8 mouse cellular contexts compared by ENCODE assay signal in the genomic region with DNA sequence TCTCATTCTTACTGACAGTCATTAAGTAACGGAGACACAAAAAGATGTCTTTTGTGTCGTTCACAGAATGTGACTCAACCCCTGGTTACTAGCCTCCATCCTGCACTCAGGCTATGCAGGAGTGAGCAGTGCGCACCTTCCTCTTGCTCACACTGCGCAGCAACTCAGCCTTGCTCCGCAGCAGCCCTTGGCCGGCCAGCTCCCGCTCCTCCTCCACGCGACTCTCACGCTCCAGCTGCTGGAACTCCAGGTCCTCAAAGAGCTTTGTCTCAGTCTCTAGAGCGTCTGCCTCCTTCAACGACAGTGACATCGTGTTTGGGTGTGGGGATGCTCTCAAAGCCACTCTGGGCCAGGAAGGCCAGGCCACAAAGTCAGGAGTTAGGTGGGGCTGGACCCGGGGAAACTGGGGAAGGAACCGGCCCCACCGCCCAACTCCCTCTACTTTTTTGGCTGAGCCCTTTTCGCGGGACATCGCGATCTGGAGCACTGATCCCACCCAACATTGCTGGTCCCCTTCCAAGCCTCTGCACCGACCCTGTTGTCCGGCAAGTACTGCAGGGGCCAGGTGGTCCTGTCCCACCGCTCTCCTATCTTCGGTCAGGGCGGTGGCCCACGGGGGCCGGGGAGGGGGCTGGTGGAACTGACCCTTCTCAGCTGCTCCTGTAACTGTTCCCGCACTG. TPM values are rescaled to one million over a fixed set of nuclear protein-coding genes. Genes with fewer than 3 reads are reported as not detected.
A peak's percentile ranks its signal among the peaks of the same experiment; 100 is the strongest.
DNase-seq lines count a peak whose midpoint lies in the region; ATAC-seq and TF ChIP-seq lines count a peak whose summit lies in the region.

No protein-coding gene starts in this region.

- peak overlapping the region; percentile 35; the same call in 1 of the 2 replicates for H3K9ac ChIP-seq in hindbrain, postnatal 0 days (replicated peaks; ENCODE audit: low read length)
- H3K9ac ChIP-seq in midbrain, postnatal 0 days (replicated peaks; ENCODE audit: low read length, poor library complexity, severe bottlenecking), result no peak overlapping the region

- no peaks in the 10 kb centered on the region for H3K9me3 ChIP-seq in forebrain, embryonic 10.5 days
- no peaks in the 10 kb centered on the region for H3K9me3 ChIP-seq in hindbrain, postnatal 0 days (ENCODE audit: low read length)
- H3K9me3 ChIP-seq in midbrain, postnatal 0 days (ENCODE audit: low read length), result no peaks in the 10 kb centered on the region

- H3K4me3 ChIP-seq in left cerebral cortex, adult 2 months, result peak overlapping the region; percentile 20; the same call in 1 of the 2 replicates
- peak overlapping the region; percentile 55 for H3K4me3 ChIP-seq in forebrain, embryonic 10.5 days
- H3K4me3 ChIP-seq in hindbrain, postnatal 0 days (ENCODE audit: low read length), result peak overlapping the region; percentile 27
- H3K4me3 ChIP-seq in midbrain, postnatal 0 days (ENCODE audit: low read depth, low read length), result peak overlapping the region; percentile 6; the same call in 1 of the 2 replicates

- intact Hi-C loops in left cerebral cortex, adult 2 months (cut with DNase I), result no loop called here
- intact Hi-C loops in left cerebral cortex, postnatal 10 days (cut with DNase I), result no loop called here

- peaks cover 92% of the 10 kb centered on the region for H3K36me3 ChIP-seq in forebrain, embryonic 10.5 days (replicated peaks)
- peaks cover 25% of the 10 kb centered on the region; the same call in 1 of the 2 replicates for H3K36me3 ChIP-seq in hindbrain, postnatal 0 days (ENCODE audit: insufficient read depth, low read length)
- H3K36me3 ChIP-seq in midbrain, postnatal 0 days (ENCODE audit: insufficient read depth, low read length), result peaks cover 64% of the 10 kb centered on the region

- H3K4me2 ChIP-seq in hindbrain, postnatal 0 days (ENCODE audit: low read depth, low read length), result peak overlapping the region; percentile 56
- H3K4me2 ChIP-seq in midbrain, postnatal 0 days (ENCODE audit: low read depth, low read length, poor library complexity, severe bottlenecking), result peak overlapping the region; percentile 42

- no peak for DNase-seq in left cerebral cortex, adult 2 months (ENCODE audit: extremely low spot score in 1 of 2, low spot score in 2 of 2)
- DNase-seq in left cerebral cortex, postnatal 10 days (ENCODE audit: extremely low spot score in 1 of 2, low spot score in 2 of 2), result no peak
- peak; percentile 32 for DNase-seq in forebrain, embryonic 10.5 days (ENCODE audit: extremely low spot score, low spot score)
- peak; percentile 19 for DNase-seq in hindbrain, postnatal 0 days (ENCODE audit: low spot score)
- no peak for DNase-seq in midbrain, postnatal 0 days (ENCODE audit: low spot score)
- no peak for DNase-seq in right cerebral cortex, postnatal 14 days
- DNase-seq in left cerebral cortex, adult 8-10 months (ENCODE audit: low spot score in 2 of 2), result no peak
- DNase-seq in layer of hippocampus, adult 11-12 months (ENCODE audit: low spot score), result no peak

- H3K27ac ChIP-seq in left cerebral cortex, adult 2 months, result no peak overlapping the region
- peak overlapping the region; percentile 77 for H3K27ac ChIP-seq in forebrain, embryonic 10.5 days
- no peak overlapping the region for H3K27ac ChIP-seq in hindbrain, postnatal 0 days
- H3K27ac ChIP-seq in midbrain, postnatal 0 days (ENCODE audit: low read depth, low read length), result no peak overlapping the region

- 0 out of 2 replicates have a peak, but pooled peaks have one; percentile 1 for ATAC-seq in hindbrain, postnatal 0 days
- ATAC-seq in midbrain, postnatal 0 days (ENCODE audit: low FRiP score), result peak; percentile 15; the same call in 1 of the 2 replicates

- no peak for TF ChIP-seq CTCF in left cerebral cortex, adult 2 months (IDR thresholded peaks at IDR 0.05)
- TF ChIP-seq CTCF in hindbrain, postnatal 0 days (IDR thresholded peaks at IDR 0.05; ENCODE audit: low read depth), result no peak
- no peak for TF ChIP-seq CTCF in midbrain, postnatal 0 days (IDR thresholded peaks at IDR 0.05)

- peaks cover 24% of the 10 kb centered on the region for H3K4me1 ChIP-seq in forebrain, embryonic 10.5 days
- H3K4me1 ChIP-seq in hindbrain, postnatal 0 days (ENCODE audit: insufficient read depth, low read length), result peaks cover 13% of the 10 kb centered on the region
- peaks cover 8% of the 10 kb centered on the region; the same call in 1 of the 2 replicates for H3K4me1 ChIP-seq in midbrain, postnatal 0 days (ENCODE audit: insufficient read depth, low read length)

- 22% methylated on average over 28 of the region's 28 CpGs for WGBS in forebrain, embryonic 10.5 days
- 22% methylated on average over 28 of the region's 28 CpGs for WGBS in hindbrain, postnatal 0 days
- 21% methylated on average over 28 of the region's 28 CpGs for WGBS in midbrain, postnatal 0 days

- H3K27me3 ChIP-seq in forebrain, embryonic 10.5 days (ENCODE audit: poor library complexity, severe bottlenecking), result peaks cover 14% of the 10 kb centered on the region
- H3K27me3 ChIP-seq in hindbrain, postnatal 0 days (ENCODE audit: insufficient read depth, low read length), result no peaks in the 10 kb centered on the region
- no peaks in the 10 kb centered on the region for H3K27me3 ChIP-seq in midbrain, postnatal 0 days (ENCODE audit: insufficient read depth, low read length)

RNA-seq across cellular contexts. Expression of a gene that starts 27.1 kb away (rescaled TPM):
- 10 to 100 TPM; 62.0 to 75.6 TPM for total RNA-seq in left cerebral cortex, adult 2 months (2021)
- total RNA-seq in left cerebral cortex, postnatal 10 days (2021), result 10 to 100 TPM; 82.6 to 89.0 TPM
- polyA plus RNA-seq in forebrain, embryonic 10.5 days (2016; fragmentation: Nextera tagmentation; extraction: Ambion mirVana), result 37.8 and 44.7 TPM in 2 replicates
- total RNA-seq in hindbrain, postnatal 0 days (2014; rRNA removed), result 114 and 152 TPM in 2 replicates
- 31.9 and 35.3 TPM in 2 replicates for polyA plus RNA-seq in hindbrain, postnatal 0 days (2015; fragmentation: Nextera tagmentation; extraction: Ambion mirVana)
- 140 and 154 TPM in 2 replicates for total RNA-seq in midbrain, postnatal 0 days (2014; rRNA removed)
- 34.8 and 41.0 TPM in 2 replicates for polyA plus RNA-seq in midbrain, postnatal 0 days (2015; fragmentation: Nextera tagmentation; extraction: Ambion mirVana)
- total RNA-seq in left cerebral cortex, adult 8-10 months (2022), result 10 to 100 TPM; 82.9 to 91.9 (median 86.3) TPM

RNA-seq across cellular contexts. Expression of a gene that starts 34.9 kb away (rescaled TPM):
- under 1 TPM in 1 of 2 experiments, not detected in 1; 0.16 TPM for total RNA-seq in left cerebral cortex, adult 2 months (2021)
- not detected for total RNA-seq in left cerebral cortex, postnatal 10 days (2021)
- not detected in 2 replicates for polyA plus RNA-seq in forebrain, embryonic 10.5 days (2016; fragmentation: Nextera tagmentation; extraction: Ambion mirVana)
- total RNA-seq in hindbrain, postnatal 0 days (2014; rRNA removed), result not detected in 2 replicates
- polyA plus RNA-seq in hindbrain, postnatal 0 days (2015; fragmentation: Nextera tagmentation; extraction: Ambion mirVana), result not detected in 2 replicates
- not detected in 2 replicates for total RNA-seq in midbrain, postnatal 0 days (2014; rRNA removed)
- polyA plus RNA-seq in midbrain, postnatal 0 days (2015; fragmentation: Nextera tagmentation; extraction: Ambion mirVana), result not detected in 2 replicates
- under 1 TPM in 1 of 4 experiments, not detected in 3; 0.28 TPM for total RNA-seq in left cerebral cortex, adult 8-10 months (2022)

RNA-seq across cellular contexts. Expression of a gene that starts 59.8 kb away (rescaled TPM):
- 100 to 1,000 TPM in 1 of 2 experiments, 10 to 100 TPM in 1; 78.3 to 102 TPM for total RNA-seq in left cerebral cortex, adult 2 months (2021)
- total RNA-seq in left cerebral cortex, postnatal 10 days (2021), result 100 to 1,000 TPM; 103 to 113 TPM
- 159 and 168 TPM in 2 replicates for polyA plus RNA-seq in forebrain, embryonic 10.5 days (2016; fragmentation: Nextera tagmentation; extraction: Ambion mirVana)
- 77.1 and 88.4 TPM in 2 replicates for total RNA-seq in hindbrain, postnatal 0 days (2014; rRNA removed)
- polyA plus RNA-seq in hindbrain, postnatal 0 days (2015; fragmentation: Nextera tagmentation; extraction: Ambion mirVana), result 102 and 109 TPM in 2 replicates
- total RNA-seq in midbrain, postnatal 0 days (2014; rRNA removed), result 93.7 and 108 TPM in 2 replicates
- polyA plus RNA-seq in midbrain, postnatal 0 days (2015; fragmentation: Nextera tagmentation; extraction: Ambion mirVana), result 102 and 106 TPM in 2 replicates
- total RNA-seq in left cerebral cortex, adult 8-10 months (2022), result 100 to 1,000 TPM in 1 of 4 experiments, 10 to 100 TPM in 3; 96.2 to 117 (median 98.0) TPM

RNA-seq across cellular contexts. Expression of a gene that starts 59.8 kb away (rescaled TPM):
- 10 to 100 TPM; 60.7 to 67.5 TPM for total RNA-seq in left cerebral cortex, adult 2 months (2021)
- 10 to 100 TPM; 75.4 to 78.2 TPM for total RNA-seq in left cerebral cortex, postnatal 10 days (2021)
- polyA plus RNA-seq in forebrain, embryonic 10.5 days (2016; fragmentation: Nextera tagmentation; extraction: Ambion mirVana), result 110 TPM in 2 replicates
- total RNA-seq in hindbrain, postnatal 0 days (2014; rRNA removed), result 56.0 and 61.6 TPM in 2 replicates
- polyA plus RNA-seq in hindbrain, postnatal 0 days (2015; fragmentation: Nextera tagmentation; extraction: Ambion mirVana), result 142 and 144 TPM in 2 replicates
- 64.8 and 72.1 TPM in 2 replicates for total RNA-seq in midbrain, postnatal 0 days (2014; rRNA removed)
- polyA plus RNA-seq in midbrain, postnatal 0 days (2015; fragmentation: Nextera tagmentation; extraction: Ambion mirVana), result 151 and 170 TPM in 2 replicates
- 10 to 100 TPM; 60.2 to 78.5 (median 70.8) TPM for total RNA-seq in left cerebral cortex, adult 8-10 months (2022)

Comparison
In these comparisons a context has a peak if more than half of its experiments do, and no peak if none do; other contexts are left out.
1. DNase-seq: peak in forebrain, embryonic 10.5 days (single experiment) and hindbrain, postnatal 0 days (single experiment); none in left cerebral cortex, adult 2 months (0 of 2), left cerebral cortex, postnatal 10 days (0 of 2), midbrain, postnatal 0 days (single experiment), right cerebral cortex, postnatal 14 days (single experiment), left cerebral cortex, adult 8-10 months (0 of 2) and layer of hippocampus, adult 11-12 months (single experiment).
2. Peak in every context shown above with its lines, with median percentiles within 50 percentile points of each other: H3K4me3 ChIP-seq.